Mouse (Mus musculus): Measurements from ENCODE around the gene Lcorl. TPM values are rescaled to one million over a fixed set of nuclear protein-coding genes. Genes with fewer than 3 reads are reported as not detected.

Lcorl gene
- total RNA-seq, 2 experiments from 2014 or later, result 5.4 to 6.3 TPM

GRCm38 (mm10) chr5:45855526-45856302 is 1.7 kb downstream of the Lcorl start:
- intact Hi-C loops (cut with DNase I), result loop anchor here (5.0 to 10.0 kb wide), 3 partner anchors 93 to 363 kb away; partner anchors contain the start of gene Lap3
- TF ChIP-seq CTCF (IDR thresholded peaks at IDR 0.05), result peak; percentile 47
- Histone ChIP-seq H3K27ac (peak overlapping the region; percentile 97), H3K4me3 (peak overlapping the region; percentile 97)
- DNase-seq, result peak; percentile 40

- intact Hi-C loops (cut with DNase I), result no loop called here
- Histone ChIP-seq H3K27ac (no peak overlapping the region), H3K4me3 (no peak overlapping the region)
- TF ChIP-seq CTCF (IDR thresholded peaks at IDR 0.05), result no peak
- DNase-seq, result no peak
Measured at GRCm38 (mm10) chr5:45844723-45845122, 12.7 kb downstream of the Lcorl start.

- H3K4me3 ChIP-seq, result no peak overlapping the region
- DNase-seq, result no peak
- no peak for TF ChIP-seq CTCF (IDR thresholded peaks at IDR 0.05)
- H3K27ac ChIP-seq, result no peak overlapping the region
- intact Hi-C loops (cut with DNase I), result no loop called here
Measured at GRCm38 (mm10) chr5:45835131-45835530, 22.3 kb downstream of the Lcorl start.

- Histone ChIP-seq H3K4me3 (no peak overlapping the region), H3K27ac (no peak overlapping the region)
- intact Hi-C loops (cut with DNase I), result no loop called here
- no peak for TF ChIP-seq CTCF (IDR thresholded peaks at IDR 0.05)
- no peak for DNase-seq
Measured at GRCm38 (mm10) chr5:45811527-45811926, 45.9 kb downstream of the Lcorl start.

- H3K27ac ChIP-seq, result no peak overlapping the region
- no peak for DNase-seq
- intact Hi-C loops (cut with DNase I), result no loop called here
Measured at GRCm38 (mm10) chr5:45791864-45792263, 65.6 kb downstream of the Lcorl start.

GRCm38 (mm10) chr5:45790221-45790620 is 67.2 kb downstream of the Lcorl start:
- intact Hi-C loops (cut with DNase I), result no loop called here

More at GRCm38 (mm10) chr5:45791864-45792263, 65.6 kb downstream of the Lcorl start:
- TF ChIP-seq CTCF (IDR thresholded peaks at IDR 0.05), result no peak
- no peak overlapping the region for H3K4me3 ChIP-seq

GRCm38 (mm10) chr5:45757502-45758121 is 99.8 kb downstream of the Lcorl start:
- Histone ChIP-seq H3K4me3 (no peak overlapping the region), H3K27ac (no peak overlapping the region)
- DNase-seq, result no peak
- peak; percentile 66 for TF ChIP-seq CTCF (IDR thresholded peaks at IDR 0.05)
- intact Hi-C loops (cut with DNase I), result loop anchor here (2.0 kb wide), 1 partner anchor 589 kb away; no protein-coding TSS in a partner anchor

More at GRCm38 (mm10) chr5:45790221-45790620, 67.2 kb downstream of the Lcorl start:
- TF ChIP-seq CTCF (IDR thresholded peaks at IDR 0.05), result no peak
- Histone ChIP-seq H3K4me3 (no peak overlapping the region), H3K27ac (no peak overlapping the region)
- no peak for DNase-seq

GRCm38 (mm10) chr5:45737911-45738310 is 119.5 kb downstream of the Lcorl start:
- H3K27ac ChIP-seq, result no peak overlapping the region
- H3K4me3 ChIP-seq, result no peak overlapping the region
- no peak for DNase-seq
- intact Hi-C loops (cut with DNase I), result no loop called here
- no peak for TF ChIP-seq CTCF (IDR thresholded peaks at IDR 0.05)

- no peak overlapping the region for H3K4me3 ChIP-seq
- TF ChIP-seq CTCF (IDR thresholded peaks at IDR 0.05), result no peak
- intact Hi-C loops (cut with DNase I), result no loop called here
- DNase-seq, result no peak
- H3K27ac ChIP-seq, result no peak overlapping the region
Measured at GRCm38 (mm10) chr5:45733751-45734150, 123.7 kb downstream of the Lcorl start.

- intact Hi-C loops (cut with DNase I), result no loop called here
- no peak for TF ChIP-seq CTCF (IDR thresholded peaks at IDR 0.05)
- Histone ChIP-seq H3K27ac (no peak overlapping the region), H3K4me3 (no peak overlapping the region)
- DNase-seq, result no peak
Measured at GRCm38 (mm10) chr5:45718848-45719488, 138.4 kb downstream of the Lcorl start.

GRCm38 (mm10) chr5:45709653-45710052 is 147.8 kb downstream of the Lcorl start:
- intact Hi-C loops (cut with DNase I), result no loop called here
- TF ChIP-seq CTCF (IDR thresholded peaks at IDR 0.05), result no peak

GRCm38 (mm10) chr5:45706811-45707210 is 150.6 kb downstream of the Lcorl start:
- Histone ChIP-seq H3K4me3 (no peak overlapping the region), H3K27ac (no peak overlapping the region)
- intact Hi-C loops (cut with DNase I), result no loop called here
- no peak for TF ChIP-seq CTCF (IDR thresholded peaks at IDR 0.05)
- no peak for DNase-seq

More at GRCm38 (mm10) chr5:45709653-45710052, 147.8 kb downstream of the Lcorl start:
- DNase-seq, result no peak
- no peak overlapping the region for H3K4me3 ChIP-seq
- no peak overlapping the region for H3K27ac ChIP-seq

GRCm38 (mm10) chr5:45691678-45692077 is 165.7 kb downstream of the Lcorl start:
- no peak for DNase-seq
- TF ChIP-seq CTCF (IDR thresholded peaks at IDR 0.05), result no peak
- no peak overlapping the region for H3K27ac ChIP-seq
- intact Hi-C loops (cut with DNase I), result no loop called here
- no peak overlapping the region for H3K4me3 ChIP-seq

All from gastrocnemius, adult 2 months (tissue).